Mouse (Mus musculus) megakaryocyte, embryonic 14.5 days (primary cell): ENCODE results near the gene Prdm2. TPM values are rescaled to one million over a fixed set of nuclear protein-coding genes. Genes with fewer than 3 reads are reported as not detected.

Experiments
- H3K27me3 ChIP-seq: replicated peaks from 2 replicates; pipeline ENCODE3; 2012; ENCODE audit warnings: inconsistent platforms
- H3K36me3 ChIP-seq: replicated peaks from 2 replicates; pipeline ENCODE3; 2012; ENCODE audit warnings: low read length, inconsistent platforms, mixed read lengths
- H3K4me1 ChIP-seq: 2 replicates; pipeline ENCODE4 v1.6.1; 2012; ENCODE audit warnings: inconsistent platforms
- H3K4me3 ChIP-seq: replicated peaks from 2 replicates; pipeline ENCODE3; 2012; ENCODE audit warnings: moderate library complexity, mild to moderate bottlenecking, inconsistent platforms
- H3K9me3 ChIP-seq: 2 replicates; pipeline ENCODE4 v1.6.1; 2012; ENCODE audit warnings: inconsistent platforms
- FLI1 ChIP-seq: IDR thresholded peaks from 2 replicates; pipeline ENCODE4 v1.6.1; 2012; ENCODE audit warnings: low read length, inconsistent platforms, mixed read lengths
- GATA1 ChIP-seq: IDR thresholded peaks from 3 replicates; pipeline ENCODE4 v1.6.1; 2012; ENCODE audit warnings: mixed read lengths, low read length, inconsistent platforms, borderline replicate concordance
- polyA plus RNA-seq: library from polyadenylated mRNA; stranded (reverse); fragments of >175 nt; gene quantifications from 2 replicates; pipeline ENCODE4 v1.2.3, GENCODE M21; 2012; ENCODE audit warnings: low replicate concordance; ENCODE audit not compliant: insufficient read depth

Prdm2 gene
- polyA plus RNA-seq, 1 experiment: 4.5 TPM

DNA sequence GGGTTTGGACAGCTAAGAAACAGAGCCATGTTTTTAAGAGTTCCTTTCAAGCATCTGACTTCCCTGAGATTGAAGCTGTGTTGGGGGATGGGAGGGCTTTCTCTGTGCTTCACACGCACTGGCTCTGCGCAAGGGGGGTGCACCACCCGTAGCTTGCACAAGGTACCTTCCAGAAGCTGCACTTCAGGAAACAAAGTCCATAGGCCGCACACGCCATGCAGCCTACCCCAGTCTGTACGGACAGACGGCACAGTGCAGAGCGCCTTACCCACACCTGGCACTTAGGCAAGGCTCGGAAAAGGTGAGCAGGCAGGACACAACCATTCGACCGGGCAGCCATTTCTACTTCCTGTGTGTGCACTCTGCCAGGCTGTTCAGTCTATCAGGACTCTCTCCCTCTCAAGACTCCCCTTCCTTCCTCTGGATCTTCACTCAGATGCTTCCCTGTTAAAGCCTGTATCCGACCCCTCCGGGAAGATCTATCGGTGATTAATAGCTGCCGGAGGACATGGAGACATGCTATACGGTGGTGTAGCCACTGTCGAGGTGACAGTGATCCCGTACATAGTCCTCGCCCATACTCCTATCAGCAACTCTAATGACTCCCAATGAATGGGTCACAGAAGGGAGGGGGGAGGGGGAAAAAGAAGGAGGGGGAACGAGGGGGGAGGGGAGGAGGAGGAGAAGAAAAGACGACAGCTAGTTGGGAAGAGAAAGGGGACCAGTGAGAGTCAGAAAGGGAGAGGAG, 98.4 kb downstream of the Prdm2 start:
- H3K4me1 ChIP-seq: peaks cover 40% of the 10 kb centered on the region
- no peaks in the 10 kb centered on the region for H3K27me3 ChIP-seq
- no peaks in the 10 kb centered on the region for H3K9me3 ChIP-seq
- H3K36me3 ChIP-seq: peaks cover 62% of the 10 kb centered on the region
- no peak overlapping the region for H3K4me3 ChIP-seq
- TF ChIP-seq GATA1: no peak
- no peak for TF ChIP-seq FLI1

- Histone ChIP-seq H3K4me3 (no peak overlapping the region), H3K36me3 (peaks cover 73% of the 10 kb centered on the region)
Observed at GRCm38 (mm10) chr4:143112985-143113384, 99.8 kb downstream of the Prdm2 start.

GRCm38 (mm10) chr4:143112439-143112838, 100.4 kb downstream of the Prdm2 start:
- H3K9me3 ChIP-seq: no peaks in the 10 kb centered on the region
- H3K27me3 ChIP-seq: no peaks in the 10 kb centered on the region
- H3K4me1 ChIP-seq: peaks cover 42% of the 10 kb centered on the region
- TF ChIP-seq GATA1 (no peak), FLI1 (no peak)
- peaks cover 75% of the 10 kb centered on the region for H3K36me3 ChIP-seq
- H3K4me3 ChIP-seq: no peak overlapping the region

More at GRCm38 (mm10) chr4:143112985-143113384, 99.8 kb downstream of the Prdm2 start:
- Histone ChIP-seq H3K9me3 (no peaks in the 10 kb centered on the region), H3K27me3 (no peaks in the 10 kb centered on the region), H3K4me1 (peaks cover 42% of the 10 kb centered on the region)
- no peak for TF ChIP-seq FLI1
- TF ChIP-seq GATA1: no peak

DNA sequence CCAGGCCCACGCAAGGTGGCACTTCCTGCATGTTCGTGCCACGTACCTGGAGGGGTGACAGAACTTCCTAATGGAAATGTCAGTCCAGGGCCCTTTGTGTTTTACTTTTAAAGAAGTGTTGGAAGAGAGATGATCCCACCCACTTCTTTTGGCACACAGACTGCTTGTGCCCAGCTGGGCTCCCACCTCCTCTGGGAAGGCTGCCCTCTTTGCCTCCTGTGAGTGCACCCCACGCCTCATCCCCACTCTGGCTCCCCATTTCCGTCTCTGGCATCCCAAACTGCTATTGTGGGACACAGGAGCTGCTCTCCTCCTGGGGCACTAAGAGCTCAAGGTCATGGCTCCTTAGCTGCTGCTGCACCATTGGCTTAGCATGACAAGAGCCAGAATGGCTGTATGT, 100.9 kb downstream of the Prdm2 start:
- Histone ChIP-seq H3K27me3 (no peaks in the 10 kb centered on the region), H3K4me1 (peaks cover 45% of the 10 kb centered on the region), H3K9me3 (no peaks in the 10 kb centered on the region), H3K4me3 (no peak overlapping the region), H3K36me3 (peaks cover 73% of the 10 kb centered on the region)
- TF ChIP-seq GATA1 (no peak), FLI1 (no peak)

DNA sequence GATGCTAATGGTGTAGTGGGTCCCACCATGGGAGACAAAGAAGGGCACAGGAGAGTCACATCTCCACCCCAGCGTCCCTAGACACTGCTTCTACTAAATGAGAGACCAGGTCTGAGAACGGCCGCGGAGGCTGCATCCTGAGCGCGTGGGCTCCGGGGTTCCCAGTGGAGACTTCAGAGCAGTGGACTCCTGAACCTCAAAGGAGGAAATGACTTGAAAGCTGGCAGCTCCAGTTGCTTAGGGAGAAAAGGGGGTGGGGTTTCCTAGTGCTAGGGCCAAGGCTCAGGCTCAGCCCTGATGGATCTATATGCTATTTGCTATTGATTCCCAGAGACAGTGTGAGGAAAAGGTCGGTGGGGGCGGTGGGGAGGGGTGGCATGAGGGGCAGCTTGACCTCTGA, 104.2 kb downstream of the Prdm2 start:
- H3K4me1 ChIP-seq: peaks cover 36% of the 10 kb centered on the region

DNA sequence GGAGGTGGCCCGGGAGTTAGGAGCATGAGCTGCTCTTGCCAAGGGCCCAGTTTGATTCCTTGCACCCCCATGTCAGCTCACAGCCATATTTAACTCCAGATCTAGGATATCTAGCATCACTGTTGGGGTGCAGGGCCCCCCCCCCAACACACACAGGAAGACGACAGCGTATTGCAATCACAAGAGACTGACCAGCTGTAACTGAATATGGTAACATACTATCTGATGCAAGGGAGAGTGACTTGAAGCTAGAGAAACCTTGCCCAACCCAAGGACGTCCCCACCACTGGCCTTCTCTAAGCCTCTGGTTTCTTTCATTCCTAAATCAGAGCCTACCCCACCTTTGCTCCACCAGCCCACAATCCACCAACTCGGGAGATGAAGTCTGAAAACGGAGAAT, 105.8 kb downstream of the Prdm2 start:
- Histone ChIP-seq H3K4me1 (peaks cover 31% of the 10 kb centered on the region), H3K27me3 (peaks cover 2% of the 10 kb centered on the region), H3K9me3 (peaks cover 7% of the 10 kb centered on the region), H3K4me3 (no peak overlapping the region), H3K36me3 (peaks cover 54% of the 10 kb centered on the region)
- TF ChIP-seq FLI1 (no peak), GATA1 (no peak)

More for the DNA sequence above, 104.2 kb downstream of the Prdm2 start:
- H3K36me3 ChIP-seq: peaks cover 61% of the 10 kb centered on the region
- TF ChIP-seq FLI1: no peak
- TF ChIP-seq GATA1: no peak
- no peak overlapping the region for H3K4me3 ChIP-seq
- H3K9me3 ChIP-seq: no peaks in the 10 kb centered on the region
- H3K27me3 ChIP-seq: no peaks in the 10 kb centered on the region

- peaks cover 8% of the 10 kb centered on the region for H3K9me3 ChIP-seq
- no peak for TF ChIP-seq GATA1
- no peak for TF ChIP-seq FLI1
- no peak overlapping the region for H3K4me3 ChIP-seq
- H3K36me3 ChIP-seq: peaks cover 50% of the 10 kb centered on the region
- peaks cover 31% of the 10 kb centered on the region for H3K4me1 ChIP-seq
- H3K27me3 ChIP-seq: peaks cover 2% of the 10 kb centered on the region
Observed at GRCm38 (mm10) chr4:143106566-143106965, 106.2 kb downstream of the Prdm2 start.

- Histone ChIP-seq H3K36me3 (peaks cover 33% of the 10 kb centered on the region), H3K27me3 (peaks cover 3% of the 10 kb centered on the region), H3K4me1 (peaks cover 27% of the 10 kb centered on the region), H3K4me3 (no peak overlapping the region), H3K9me3 (peaks cover 13% of the 10 kb centered on the region)
- no peak for TF ChIP-seq GATA1
- TF ChIP-seq FLI1: no peak
Observed at GRCm38 (mm10) chr4:143104739-143105138, 108.1 kb downstream of the Prdm2 start.

GRCm38 (mm10) chr4:143103811-143104210, 109.0 kb downstream of the Prdm2 start:
- Histone ChIP-seq H3K4me3 (no peak overlapping the region), H3K36me3 (peaks cover 23% of the 10 kb centered on the region), H3K9me3 (peaks cover 13% of the 10 kb centered on the region), H3K27me3 (peaks cover 3% of the 10 kb centered on the region), H3K4me1 (peaks cover 19% of the 10 kb centered on the region)
- TF ChIP-seq FLI1 (no peak), GATA1 (no peak)

DNA sequence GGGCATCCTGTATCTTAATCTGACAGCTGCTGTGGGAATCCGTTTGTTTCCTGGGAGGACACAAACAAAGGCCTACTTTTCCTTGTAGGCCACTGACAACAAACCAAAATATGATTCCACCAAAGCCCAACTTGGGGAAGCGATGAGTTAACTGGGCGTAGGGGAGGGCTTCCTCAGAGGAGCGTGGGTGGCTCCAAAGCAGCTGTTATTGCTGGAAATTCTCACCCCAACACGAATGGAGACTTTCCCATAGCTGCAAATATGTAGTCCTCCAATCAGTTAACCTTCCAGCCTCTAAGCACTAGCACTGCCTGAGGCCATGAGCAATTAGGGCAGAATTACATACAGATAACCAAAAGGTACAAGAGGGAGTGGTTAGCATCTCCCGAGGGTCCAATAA, 112.6 kb downstream of the Prdm2 start:
- Histone ChIP-seq H3K27me3 (peaks cover 3% of the 10 kb centered on the region), H3K4me3 (no peak overlapping the region), H3K36me3 (no peaks in the 10 kb centered on the region), H3K9me3 (peaks cover 15% of the 10 kb centered on the region), H3K4me1 (peaks cover 11% of the 10 kb centered on the region)
- TF ChIP-seq GATA1 (no peak), FLI1 (no peak)
